Mouse (Mus musculus): Measurements from ENCODE around the gene Sall4. TPM values are rescaled to one million over a fixed set of nuclear protein-coding genes. Genes with fewer than 3 reads are reported as not detected.

Gene Sall4
- polyA plus RNA-seq (2015; fragmentation: Nextera tagmentation; extraction: Ambion mirVana): 1.9 and 2.2 TPM in 2 replicates

DNA sequence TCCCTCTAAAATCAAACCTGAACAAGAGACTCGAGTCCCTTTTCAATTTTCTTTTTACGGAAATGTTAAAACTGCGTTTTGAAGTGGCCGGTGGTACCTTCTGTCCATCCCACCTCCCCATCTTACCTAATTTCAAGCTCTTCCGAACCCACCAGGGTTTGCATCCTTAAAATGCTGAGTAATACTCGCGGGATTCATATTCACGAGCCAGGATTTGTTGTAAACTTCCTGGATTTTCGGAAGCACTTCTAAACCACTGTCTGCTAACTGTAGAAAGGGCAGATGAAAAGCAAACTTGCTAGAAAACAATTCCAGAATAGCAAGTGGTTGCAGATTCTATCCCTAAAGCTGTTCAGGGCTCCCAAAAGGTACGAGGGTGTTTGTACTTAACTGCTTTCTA lies at the start of gene Sall4:
Gene Sall4, minus strand, starts transcription at position 362 of the 400 bp plus-strand sequence.
- Histone ChIP-seq H3K4me1 (replicated peaks) (peaks cover 18% of the 10 kb centered on the region), H3K4me3 (replicated peaks) (peak within 1 kb of the TSS; percentile 63), H3K9me3 (no peaks in the 10 kb centered on the region), H3K9ac (peak within 1 kb of the TSS; percentile 56), H3K4me2 (replicated peaks) (peak within 1 kb of the TSS; percentile 99), H3K27me3 (replicated peaks) (peaks cover 38% of the 10 kb centered on the region), H3K36me3 (no peaks in the 10 kb centered on the region), H3K27ac (peak within 1 kb of the TSS; percentile 62; the same call in 1 of the 2 replicates)
- no peak for ATAC-seq
- 10% methylated on average over 10 of the region's 10 CpGs for WGBS

GRCm38 (mm10) chr2:168813243-168813642 lies 45.5 kb upstream of the Sall4 start:
- no peaks in the 10 kb centered on the region for H3K4me1 ChIP-seq (replicated peaks)
- H3K9me3 ChIP-seq: no peaks in the 10 kb centered on the region
- no peak for ATAC-seq
- no peak overlapping the region for H3K4me3 ChIP-seq (replicated peaks)
- 40% methylated on average over 6 of the region's 6 CpGs for WGBS
- no peak overlapping the region for H3K4me2 ChIP-seq (replicated peaks)
- H3K27me3 ChIP-seq (replicated peaks): no peaks in the 10 kb centered on the region
- H3K27ac ChIP-seq: no peak overlapping the region
- no peak overlapping the region for H3K9ac ChIP-seq
- no peaks in the 10 kb centered on the region for H3K36me3 ChIP-seq

DNA sequence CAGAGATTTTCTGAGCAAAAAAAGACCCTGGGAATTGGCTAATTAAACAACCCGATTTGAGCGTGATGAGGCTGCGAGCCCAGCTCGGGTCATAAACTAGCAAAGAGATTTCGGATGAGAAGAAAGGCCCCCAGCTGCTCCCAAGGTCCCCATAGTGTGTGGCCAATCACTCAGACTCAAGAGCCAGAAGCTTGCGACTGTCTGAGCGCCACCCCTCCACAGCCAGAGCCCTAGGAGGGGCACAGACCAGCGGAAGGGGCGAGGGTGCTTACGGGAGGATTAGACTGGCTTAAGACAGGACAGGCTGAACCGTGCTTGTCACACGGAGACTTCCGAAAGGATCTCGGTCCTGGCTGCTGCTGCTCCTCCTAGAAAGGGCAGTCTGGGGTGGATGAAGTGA lies 42.2 kb upstream of the Sall4 start:
- Histone ChIP-seq H3K4me1 (replicated peaks) (no peaks in the 10 kb centered on the region), H3K4me2 (replicated peaks) (peak overlapping the region; percentile 38), H3K9me3 (no peaks in the 10 kb centered on the region), H3K36me3 (no peaks in the 10 kb centered on the region), H3K27ac (no peak overlapping the region), H3K27me3 (replicated peaks) (no peaks in the 10 kb centered on the region), H3K4me3 (replicated peaks) (no peak overlapping the region), H3K9ac (no peak overlapping the region)
- WGBS: 11% methylated on average over 14 of the region's 14 CpGs
- no peak for ATAC-seq

- H3K9ac ChIP-seq: no peak overlapping the region
- H3K4me3 ChIP-seq (replicated peaks): no peak overlapping the region
- no peaks in the 10 kb centered on the region for H3K4me1 ChIP-seq (replicated peaks)
- no peak for ATAC-seq
- H3K4me2 ChIP-seq (replicated peaks): no peak overlapping the region
- no peak overlapping the region for H3K27ac ChIP-seq
- no peaks in the 10 kb centered on the region for H3K27me3 ChIP-seq (replicated peaks)
- H3K36me3 ChIP-seq: no peaks in the 10 kb centered on the region
- 69% methylated on average over 4 of the region's 4 CpGs for WGBS
- no peaks in the 10 kb centered on the region for H3K9me3 ChIP-seq
Measured at GRCm38 (mm10) chr2:168807681-168808080, 39.9 kb upstream of the Sall4 start.

DNA sequence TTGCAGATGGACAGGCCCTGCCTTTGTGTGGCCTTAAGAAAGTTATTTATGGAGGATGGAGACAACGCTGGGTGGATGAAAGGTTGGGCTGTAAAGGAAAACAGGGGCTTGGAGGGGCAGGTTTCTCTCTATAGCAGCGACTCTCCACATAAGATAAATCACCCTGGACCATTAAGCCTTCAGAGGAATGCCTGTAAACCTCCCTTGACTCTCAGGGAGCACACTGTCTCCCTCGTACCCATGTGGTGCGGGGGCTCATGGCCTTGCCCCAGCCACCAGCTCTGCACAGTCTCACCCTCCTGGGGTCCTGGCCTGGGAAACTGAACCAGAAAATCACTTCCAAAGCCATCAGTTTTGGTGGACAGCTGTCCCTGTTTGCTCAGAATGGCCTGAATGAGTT lies 36.1 kb upstream of the Sall4 start:
- ATAC-seq: no peak
- 56% methylated on average over 4 of the region's 4 CpGs for WGBS
- no peak overlapping the region for H3K4me2 ChIP-seq (replicated peaks)

GRCm38 (mm10) chr2:168799326-168799725 lies 31.6 kb upstream of the Sall4 start:
- Histone ChIP-seq H3K4me1 (replicated peaks) (no peaks in the 10 kb centered on the region), H3K4me2 (replicated peaks) (no peak overlapping the region), H3K4me3 (replicated peaks) (no peak overlapping the region), H3K36me3 (no peaks in the 10 kb centered on the region), H3K9me3 (no peaks in the 10 kb centered on the region), H3K9ac (no peak overlapping the region), H3K27me3 (replicated peaks) (no peaks in the 10 kb centered on the region), H3K27ac (no peak overlapping the region)
- 84% methylated on average over 12 of the region's 12 CpGs for WGBS
- ATAC-seq: no peak

More for the DNA sequence above, 36.1 kb upstream of the Sall4 start:
- Histone ChIP-seq H3K4me3 (replicated peaks) (no peak overlapping the region), H3K9ac (no peak overlapping the region), H3K27ac (no peak overlapping the region), H3K27me3 (replicated peaks) (no peaks in the 10 kb centered on the region), H3K9me3 (no peaks in the 10 kb centered on the region), H3K4me1 (replicated peaks) (no peaks in the 10 kb centered on the region), H3K36me3 (no peaks in the 10 kb centered on the region)

DNA sequence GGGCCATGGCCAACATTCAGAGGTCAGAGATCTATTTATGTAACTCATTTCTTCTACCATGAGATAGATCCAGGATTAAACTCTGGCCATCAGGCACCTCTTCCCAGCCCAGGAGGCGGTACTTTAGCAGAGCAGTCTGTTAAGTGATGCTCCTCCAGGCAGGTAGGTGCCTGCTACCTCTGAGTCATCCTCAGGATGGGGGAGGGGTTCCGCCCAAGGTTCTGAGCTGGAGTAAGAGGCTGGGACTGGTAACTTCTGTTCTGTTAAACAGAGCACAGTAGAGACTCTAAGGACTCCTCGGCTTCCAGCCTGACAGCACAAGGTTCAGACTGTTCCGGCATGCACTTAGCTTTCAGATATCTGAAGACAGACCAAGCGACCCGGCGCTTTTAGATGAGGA lies 31.2 kb upstream of the Sall4 start:
- no peak overlapping the region for H3K27ac ChIP-seq
- H3K4me2 ChIP-seq (replicated peaks): no peak overlapping the region
- H3K9me3 ChIP-seq: no peaks in the 10 kb centered on the region
- ATAC-seq: no peak
- H3K4me3 ChIP-seq (replicated peaks): no peak overlapping the region
- 78% methylated on average over 7 of the region's 7 CpGs for WGBS
- no peaks in the 10 kb centered on the region for H3K4me1 ChIP-seq (replicated peaks)
- no peaks in the 10 kb centered on the region for H3K27me3 ChIP-seq (replicated peaks)
- H3K36me3 ChIP-seq: no peaks in the 10 kb centered on the region
- H3K9ac ChIP-seq: no peak overlapping the region

GRCm38 (mm10) chr2:168791115-168791802 lies 23.5 kb upstream of the Sall4 start:
- H3K4me3 ChIP-seq (replicated peaks): no peak overlapping the region
- no peak overlapping the region for H3K4me2 ChIP-seq (replicated peaks)
- no peaks in the 10 kb centered on the region for H3K9me3 ChIP-seq
- 75% methylated on average over 4 of the region's 4 CpGs for WGBS
- no peak overlapping the region for H3K9ac ChIP-seq
- ATAC-seq: no peak; the same call in 1 of the 2 replicates
- no peak overlapping the region for H3K27ac ChIP-seq
- H3K4me1 ChIP-seq (replicated peaks): no peaks in the 10 kb centered on the region; the same call in 1 of the 2 replicates
- no peaks in the 10 kb centered on the region for H3K36me3 ChIP-seq
- no peaks in the 10 kb centered on the region for H3K27me3 ChIP-seq (replicated peaks)

DNA sequence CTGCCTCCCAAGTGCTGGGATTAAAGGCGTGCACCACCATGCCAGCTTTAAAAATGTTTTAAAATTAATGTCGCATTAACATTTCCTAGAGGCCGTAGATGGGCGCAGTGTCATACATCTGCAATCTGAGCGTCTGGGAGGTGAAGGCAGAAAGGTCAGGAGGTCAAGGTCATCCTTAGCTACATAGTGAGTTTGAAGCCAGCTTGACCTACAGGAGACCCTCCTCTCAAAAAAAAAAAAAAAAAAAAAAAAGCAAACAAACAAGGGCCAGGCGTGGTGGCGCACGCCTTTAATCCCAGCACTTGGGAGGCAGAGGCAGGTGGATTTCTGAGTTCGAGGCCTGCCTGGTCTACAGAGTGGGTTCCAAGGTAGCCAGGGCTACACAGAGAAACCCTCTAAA lies 18.4 kb upstream of the Sall4 start:
- 89% methylated on average over 9 of the region's 9 CpGs for WGBS

GRCm38 (mm10) chr2:168780596-168780995 lies 12.9 kb upstream of the Sall4 start:
- H3K4me1 ChIP-seq (replicated peaks): peaks cover 7% of the 10 kb centered on the region
- no peaks in the 10 kb centered on the region for H3K27me3 ChIP-seq (replicated peaks)
- no peaks in the 10 kb centered on the region for H3K36me3 ChIP-seq
- H3K4me2 ChIP-seq (replicated peaks): no peak overlapping the region
- H3K9me3 ChIP-seq: no peaks in the 10 kb centered on the region
- no peak overlapping the region for H3K9ac ChIP-seq
- no peak overlapping the region for H3K4me3 ChIP-seq (replicated peaks)
- ATAC-seq: no peak
- 51% methylated on average over 9 of the region's 9 CpGs for WGBS
- H3K27ac ChIP-seq: no peak overlapping the region

More for the DNA sequence above, 18.4 kb upstream of the Sall4 start:
- no peaks in the 10 kb centered on the region for H3K27me3 ChIP-seq (replicated peaks)
- no peak overlapping the region for H3K4me3 ChIP-seq (replicated peaks)
- H3K9ac ChIP-seq: no peak overlapping the region
- H3K27ac ChIP-seq: no peak overlapping the region
- H3K4me1 ChIP-seq (replicated peaks): no peaks in the 10 kb centered on the region; the same call in 1 of the 2 replicates
- ATAC-seq: no peak
- no peak overlapping the region for H3K4me2 ChIP-seq (replicated peaks)
- no peaks in the 10 kb centered on the region for H3K9me3 ChIP-seq
- H3K36me3 ChIP-seq: no peaks in the 10 kb centered on the region

DNA sequence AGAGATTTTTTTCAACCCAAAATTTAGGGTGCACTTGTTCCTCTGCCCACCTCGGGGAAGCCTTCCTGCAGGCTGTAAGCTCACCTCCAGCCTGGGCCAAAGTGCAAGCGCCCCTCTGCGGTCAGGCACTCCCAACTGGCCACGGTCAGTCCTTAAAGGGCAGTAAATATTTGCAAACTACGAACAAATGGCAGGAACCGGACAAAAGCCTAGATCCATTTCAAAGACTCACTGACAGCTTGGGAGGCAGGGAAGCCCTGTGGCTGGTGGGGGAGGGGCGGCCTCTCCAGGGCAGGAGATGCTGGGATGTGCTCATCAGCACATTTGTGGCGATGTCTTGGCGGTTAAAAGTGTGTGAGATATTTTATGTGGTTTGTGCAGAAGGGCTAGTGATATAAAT lies 12.3 kb upstream of the Sall4 start:
- 13% methylated on average over 9 of the region's 9 CpGs for WGBS
- ATAC-seq: no peak
- Histone ChIP-seq H3K4me2 (replicated peaks) (no peak overlapping the region), H3K9me3 (no peaks in the 10 kb centered on the region), H3K4me1 (replicated peaks) (peaks cover 7% of the 10 kb centered on the region), H3K36me3 (no peaks in the 10 kb centered on the region), H3K9ac (no peak overlapping the region), H3K27ac (no peak overlapping the region), H3K4me3 (replicated peaks) (no peak overlapping the region), H3K27me3 (replicated peaks) (no peaks in the 10 kb centered on the region)

- no peak overlapping the region for H3K4me2 ChIP-seq (replicated peaks)
- peaks cover 7% of the 10 kb centered on the region for H3K4me1 ChIP-seq (replicated peaks)
- no peak for ATAC-seq
- H3K27ac ChIP-seq: no peak overlapping the region
- H3K27me3 ChIP-seq (replicated peaks): no peaks in the 10 kb centered on the region
- no peaks in the 10 kb centered on the region for H3K9me3 ChIP-seq
- no peak overlapping the region for H3K9ac ChIP-seq
- no peak overlapping the region for H3K4me3 ChIP-seq (replicated peaks)
- H3K36me3 ChIP-seq: no peaks in the 10 kb centered on the region
Measured at GRCm38 (mm10) chr2:168777481-168777880, 9.7 kb upstream of the Sall4 start.

DNA sequence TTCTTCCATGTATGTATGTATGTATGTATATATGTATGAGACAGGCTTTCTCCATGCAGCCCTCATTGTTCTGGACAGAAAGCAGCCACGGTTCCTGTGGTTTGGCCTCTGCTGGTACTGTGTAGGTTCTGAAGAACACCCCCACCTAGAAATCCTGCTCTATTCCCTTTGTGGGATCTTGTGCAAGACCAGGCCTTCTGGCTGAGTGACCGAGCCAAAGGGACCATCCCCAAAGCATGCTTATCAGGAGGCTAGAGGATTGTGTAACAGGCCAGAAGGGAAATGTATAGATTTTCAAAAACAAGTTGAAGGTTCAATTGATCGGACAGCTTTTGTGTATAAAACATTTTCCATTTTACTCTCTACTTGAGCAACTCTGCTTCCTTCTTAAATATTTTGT lies 8.5 kb upstream of the Sall4 start:
- Histone ChIP-seq H3K9ac (no peak overlapping the region), H3K27ac (no peak overlapping the region), H3K4me1 (replicated peaks) (peaks cover 7% of the 10 kb centered on the region), H3K4me3 (replicated peaks) (no peak overlapping the region), H3K36me3 (no peaks in the 10 kb centered on the region), H3K9me3 (no peaks in the 10 kb centered on the region), H3K27me3 (replicated peaks) (no peaks in the 10 kb centered on the region), H3K4me2 (replicated peaks) (no peak overlapping the region)
- no peak for ATAC-seq
- WGBS: 76% methylated on average over 3 of the region's 3 CpGs

All from intestine, embryonic 15.5 days (tissue).